In the genomic region with DNA sequence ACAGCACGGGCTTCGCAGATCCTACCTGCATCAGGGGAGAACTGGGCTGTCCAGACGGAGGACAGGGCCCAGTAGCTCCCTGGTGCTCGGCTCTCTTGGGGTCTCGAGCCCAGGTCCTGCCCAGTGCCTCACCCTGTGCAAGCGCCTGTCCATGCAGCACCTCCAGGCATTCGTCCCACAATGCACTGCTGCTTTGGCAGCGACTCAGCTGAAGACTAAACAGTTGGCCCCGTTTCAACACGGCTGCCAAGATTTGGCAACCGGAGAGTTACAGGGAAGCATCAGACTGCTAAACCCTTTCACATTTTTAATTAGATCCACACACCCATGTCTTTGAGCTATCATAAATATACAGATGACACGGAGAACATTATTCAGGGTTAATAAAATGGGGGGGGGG, we compare ENCODE assay signal across 8 mouse cellular contexts.
DNase-seq lines count a peak whose midpoint lies in the region; ATAC-seq lines count a peak whose summit lies in the region.

No protein-coding gene starts in this region.

- no peaks in the 10 kb centered on the region for H3K27me3 ChIP-seq in embryonic facial prominence, embryonic 14.5 days (replicated peaks; ENCODE audit: control insufficient read depth, insufficient read depth, low read length)
- no peaks in the 10 kb centered on the region for H3K27me3 ChIP-seq in midbrain, embryonic 14.5 days (ENCODE audit: control insufficient read depth, insufficient read depth, low read length)

- peak; percentile 65; the same call in 1 of the 2 replicates for ATAC-seq in embryonic facial prominence, embryonic 14.5 days (ENCODE audit: low read depth)
- peak; percentile 53 for ATAC-seq in midbrain, embryonic 14.5 days (ENCODE audit: low FRiP score, low TSS enrichment)

- no peak overlapping the region for H3K27ac ChIP-seq in embryonic facial prominence, embryonic 14.5 days (replicated peaks; ENCODE audit: low read depth, low read length)
- peak overlapping the region; percentile 62; the same call in 1 of the 2 replicates for H3K27ac ChIP-seq in midbrain, embryonic 14.5 days (replicated peaks; ENCODE audit: low read depth, low read length)

- peaks cover 2% of the 10 kb centered on the region; the same call in 1 of the 2 replicates for H3K9me3 ChIP-seq in embryonic facial prominence, embryonic 14.5 days (ENCODE audit: control insufficient read depth, low read length)
- no peaks in the 10 kb centered on the region for H3K9me3 ChIP-seq in midbrain, embryonic 14.5 days (ENCODE audit: control insufficient read depth, low read length)

- H3K4me1 ChIP-seq in embryonic facial prominence, embryonic 14.5 days (ENCODE audit: control insufficient read depth, insufficient read depth, low read length), result peaks cover 22% of the 10 kb centered on the region
- peaks cover 11% of the 10 kb centered on the region; the same call in 1 of the 2 replicates for H3K4me1 ChIP-seq in midbrain, embryonic 14.5 days (ENCODE audit: control insufficient read depth, insufficient read depth, low read length)

- H3K36me3 ChIP-seq in embryonic facial prominence, embryonic 14.5 days (ENCODE audit: control insufficient read depth, insufficient read depth, low read length), result no peaks in the 10 kb centered on the region
- H3K36me3 ChIP-seq in midbrain, embryonic 14.5 days (ENCODE audit: control insufficient read depth, insufficient read depth, low read length), result no peaks in the 10 kb centered on the region

- no peak overlapping the region for H3K4me3 ChIP-seq in embryonic facial prominence, embryonic 14.5 days (ENCODE audit: low read depth, low read length)
- no peak overlapping the region for H3K4me3 ChIP-seq in midbrain, embryonic 14.5 days (replicated peaks; ENCODE audit: low read depth, low read length)

- 43% methylated on average over 11 of the region's 12 CpGs for WGBS in embryonic facial prominence, embryonic 14.5 days
- WGBS in midbrain, embryonic 14.5 days, result 57% methylated on average over 12 of the region's 12 CpGs

- no peak overlapping the region for H3K9ac ChIP-seq in embryonic facial prominence, embryonic 14.5 days (ENCODE audit: low read depth, low read length)
- no peak overlapping the region for H3K9ac ChIP-seq in midbrain, embryonic 14.5 days (replicated peaks; ENCODE audit: low read length)

- DNase-seq in retina, adult 2 months (ENCODE audit: low read depth, low spot score), result peak; percentile 8
- no peak for DNase-seq in retina, embryonic 14.5 days (ENCODE audit: low spot score)
- peak; percentile 90 for DNase-seq in embryonic facial prominence, embryonic 14.5 days (ENCODE audit: low spot score)
- DNase-seq in heart, postnatal 4 days, result peak; percentile 87
- DNase-seq in left cerebral cortex, adult 11 months (ENCODE audit: low spot score), result peak; percentile 14
- DNase-seq in midbrain, embryonic 14.5 days, result peak; percentile 91
- no peak for DNase-seq in spleen, postnatal 10 days (ENCODE audit: low spot score in 2 of 2)
- no peak for DNase-seq in spleen, postnatal 36 days (ENCODE audit: low spot score in 2 of 2)

- H3K4me2 ChIP-seq in embryonic facial prominence, embryonic 14.5 days (ENCODE audit: low read depth, low read length), result no peak overlapping the region
- H3K4me2 ChIP-seq in midbrain, embryonic 14.5 days (ENCODE audit: low read length), result no peak overlapping the region

Comparison
In these comparisons a context has a peak if more than half of its experiments do, and no peak if none do; other contexts are left out.
1. DNase-seq: peak in retina, adult 2 months (single experiment), embryonic facial prominence, embryonic 14.5 days (single experiment), heart, postnatal 4 days (single experiment), left cerebral cortex, adult 11 months (single experiment) and midbrain, embryonic 14.5 days (single experiment); none in retina, embryonic 14.5 days (single experiment), spleen, postnatal 10 days (0 of 2) and spleen, postnatal 36 days (0 of 2).